Mouse (Mus musculus): ENCODE data around the gene Hace1. TPM values are rescaled to one million over a fixed set of nuclear protein-coding genes. Genes with fewer than 3 reads are reported as not detected.
"Not testable (repeated sequence)": the region's sequence is repeated elsewhere in the genome, so short reads cannot be mapped to it uniquely, and the experiment has no call there.

Gene Hace1
- polyA plus RNA-seq (2017; shearing (Covaris generic)): 1 to 10 TPM; 5.1 to 7.6 TPM

GRCm38 (mm10) chr10:45577731-45578297 is at the start of gene Hace1:
TSS of gene Hace1 (plus strand) at chr10:45577829.
- peak; percentile 95 for ATAC-seq

- not testable (repeated sequence) for ATAC-seq
Measured at GRCm38 (mm10) chr10:45537334-45537733, 40.3 kb upstream of the Hace1 start.

- no peak for ATAC-seq
Measured at GRCm38 (mm10) chr10:45542726-45543125, 34.9 kb upstream of the Hace1 start.

- ATAC-seq: no peak
Measured at GRCm38 (mm10) chr10:45546799-45547198, 30.8 kb upstream of the Hace1 start.

GRCm38 (mm10) chr10:45578298-45578821 is 731 bp downstream of the Hace1 start:
- ATAC-seq: peak; percentile 30

GRCm38 (mm10) chr10:45583310-45583709 is 5.7 kb downstream of the Hace1 start:
- ATAC-seq: no peak

- no peak for ATAC-seq
Measured at GRCm38 (mm10) chr10:45583829-45584228, 6.2 kb downstream of the Hace1 start.

- no peak for ATAC-seq
Measured at GRCm38 (mm10) chr10:45584311-45585102, 6.9 kb downstream of the Hace1 start.

- ATAC-seq: no peak
Measured at GRCm38 (mm10) chr10:45605853-45606252, 28.2 kb downstream of the Hace1 start.

- no peak for ATAC-seq
Measured at GRCm38 (mm10) chr10:45610727-45611126, 33.1 kb downstream of the Hace1 start.

GRCm38 (mm10) chr10:45616012-45616411 is 38.4 kb downstream of the Hace1 start:
- no peak for ATAC-seq

- ATAC-seq: no peak
Measured at GRCm38 (mm10) chr10:45619039-45619438, 41.4 kb downstream of the Hace1 start.

GRCm38 (mm10) chr10:45631995-45632394 is 54.4 kb downstream of the Hace1 start:
- no peak for ATAC-seq

GRCm38 (mm10) chr10:45632641-45633040 is 55.0 kb downstream of the Hace1 start:
- no peak for ATAC-seq

- peak; percentile 69 for ATAC-seq
Measured at GRCm38 (mm10) chr10:45635201-45635600, 57.6 kb downstream of the Hace1 start.

- ATAC-seq: no peak
Measured at GRCm38 (mm10) chr10:45639762-45640161, 62.1 kb downstream of the Hace1 start.

- no peak for ATAC-seq
Measured at GRCm38 (mm10) chr10:45654026-45654425, 76.4 kb downstream of the Hace1 start.

GRCm38 (mm10) chr10:45662015-45662414 is 84.4 kb downstream of the Hace1 start:
- no peak for ATAC-seq

- ATAC-seq: no peak
Measured at GRCm38 (mm10) chr10:45668266-45668665, 90.6 kb downstream of the Hace1 start.

GRCm38 (mm10) chr10:45676796-45677195 is 99.2 kb downstream of the Hace1 start:
- no peak for ATAC-seq

GRCm38 (mm10) chr10:45686191-45686590 is 108.6 kb downstream of the Hace1 start:
- ATAC-seq: no peak

- ATAC-seq: no peak
Measured at GRCm38 (mm10) chr10:45694931-45695330, 117.3 kb downstream of the Hace1 start.

GRCm38 (mm10) chr10:45695522-45695921 is 117.9 kb downstream of the Hace1 start:
- no peak for ATAC-seq

- ATAC-seq: no peak
Measured at GRCm38 (mm10) chr10:45698930-45699329, 121.3 kb downstream of the Hace1 start.

Measured in activated CD4-positive, CD25-positive, alpha-beta regulatory T cell, adult 4 months (primary cell).